Mouse (Mus musculus): ENCODE measurements around the gene Trim50. TPM values are rescaled to one million over a fixed set of nuclear protein-coding genes. Genes with fewer than 3 reads are reported as not detected.

Trim50 gene
- polyA plus RNA-seq, 1 experiment from 2014 or later: not detected

- no peak overlapping the region for H3K4me2 ChIP-seq (ENCODE audit: low read depth, low read length)
- H3K36me3 ChIP-seq (ENCODE audit: control insufficient read depth, insufficient read depth): no peaks in the 10 kb centered on the region
- H3K27me3 ChIP-seq (ENCODE audit: control insufficient read depth, insufficient read depth, low read depth, low read length): no peaks in the 10 kb centered on the region
- H3K9me3 ChIP-seq (replicated peaks; ENCODE audit: control insufficient read depth, low read length): no peaks in the 10 kb centered on the region
- WGBS (ENCODE audit: insufficient replicate concordance): 47% methylated on average over 3 of the region's 3 CpGs
- H3K4me3 ChIP-seq (ENCODE audit: low read depth, low read length): no peak overlapping the region
- ATAC-seq (ENCODE audit: low read depth): no peak
- no peak overlapping the region for H3K27ac ChIP-seq (ENCODE audit: low read length)
- no peak overlapping the region for H3K9ac ChIP-seq (ENCODE audit: low read depth, low read length)
- H3K4me1 ChIP-seq (ENCODE audit: control insufficient read depth, low read depth, low read length): no peaks in the 10 kb centered on the region
These were observed 15.5 kb upstream of the Trim50 start for GRCm38 (mm10) chr5:135337575-135337974.

GRCm38 (mm10) chr5:135345989-135346388, 7.1 kb upstream of the Trim50 start:
- H3K9me3 ChIP-seq (replicated peaks; ENCODE audit: control insufficient read depth, low read length): no peaks in the 10 kb centered on the region
- ATAC-seq (ENCODE audit: low read depth): no peak
- no peak overlapping the region for H3K4me3 ChIP-seq (ENCODE audit: low read depth, low read length)
- no peaks in the 10 kb centered on the region for H3K4me1 ChIP-seq (ENCODE audit: control insufficient read depth, low read depth, low read length)
- no peak overlapping the region for H3K27ac ChIP-seq (ENCODE audit: low read length)
- no peaks in the 10 kb centered on the region for H3K27me3 ChIP-seq (ENCODE audit: control insufficient read depth, insufficient read depth, low read depth, low read length)
- no peak overlapping the region for H3K4me2 ChIP-seq (ENCODE audit: low read depth, low read length)
- H3K36me3 ChIP-seq (ENCODE audit: control insufficient read depth, insufficient read depth): no peaks in the 10 kb centered on the region
- WGBS (ENCODE audit: insufficient replicate concordance): 28% methylated on average over 7 of the region's 7 CpGs
- H3K9ac ChIP-seq (ENCODE audit: low read depth, low read length): no peak overlapping the region

GRCm38 (mm10) chr5:135346430-135346829, 6.7 kb upstream of the Trim50 start:
- H3K27me3 ChIP-seq (ENCODE audit: control insufficient read depth, insufficient read depth, low read depth, low read length): no peaks in the 10 kb centered on the region
- H3K9me3 ChIP-seq (replicated peaks; ENCODE audit: control insufficient read depth, low read length): no peaks in the 10 kb centered on the region
- H3K4me1 ChIP-seq (ENCODE audit: control insufficient read depth, low read depth, low read length): no peaks in the 10 kb centered on the region
- H3K4me3 ChIP-seq (ENCODE audit: low read depth, low read length): no peak overlapping the region
- no peak for ATAC-seq (ENCODE audit: low read depth)
- no peak overlapping the region for H3K9ac ChIP-seq (ENCODE audit: low read depth, low read length)
- 7% methylated on average over 1 of the region's 1 CpGs for WGBS (ENCODE audit: insufficient replicate concordance)
- no peak overlapping the region for H3K4me2 ChIP-seq (ENCODE audit: low read depth, low read length)
- no peak overlapping the region for H3K27ac ChIP-seq (ENCODE audit: low read length)
- no peaks in the 10 kb centered on the region for H3K36me3 ChIP-seq (ENCODE audit: control insufficient read depth, insufficient read depth)

GRCm38 (mm10) chr5:135347511-135348011, 5.5 kb upstream of the Trim50 start:
- H3K4me2 ChIP-seq (ENCODE audit: low read depth, low read length): no peak overlapping the region
- no peaks in the 10 kb centered on the region for H3K27me3 ChIP-seq (ENCODE audit: control insufficient read depth, insufficient read depth, low read depth, low read length)
- no peaks in the 10 kb centered on the region for H3K4me1 ChIP-seq (ENCODE audit: control insufficient read depth, low read depth, low read length)
- no peak for ATAC-seq (ENCODE audit: low read depth)
- no peak overlapping the region for H3K9ac ChIP-seq (ENCODE audit: low read depth, low read length)
- no peak overlapping the region for H3K27ac ChIP-seq (ENCODE audit: low read length)
- H3K9me3 ChIP-seq (replicated peaks; ENCODE audit: control insufficient read depth, low read length): no peaks in the 10 kb centered on the region
- no peaks in the 10 kb centered on the region for H3K36me3 ChIP-seq (ENCODE audit: control insufficient read depth, insufficient read depth)
- WGBS (ENCODE audit: insufficient replicate concordance): 42% methylated on average over 4 of the region's 4 CpGs
- H3K4me3 ChIP-seq (ENCODE audit: low read depth, low read length): no peak overlapping the region

GRCm38 (mm10) chr5:135349862-135350261, 3.2 kb upstream of the Trim50 start, which contains the start of gene Fkbp6:
Gene Fkbp6 (minus strand): TSS chr5:135350044.
- Histone ChIP-seq H3K27ac (ENCODE audit: low read length) (no peak within 1 kb of the TSS), H3K4me3 (ENCODE audit: low read depth, low read length) (no peak within 1 kb of the TSS), H3K27me3 (ENCODE audit: control insufficient read depth, insufficient read depth, low read depth, low read length) (no peaks in the 10 kb centered on the region), H3K4me2 (ENCODE audit: low read depth, low read length) (no peak within 1 kb of the TSS), H3K4me1 (ENCODE audit: control insufficient read depth, low read depth, low read length) (no peaks in the 10 kb centered on the region), H3K9ac (ENCODE audit: low read depth, low read length) (no peak within 1 kb of the TSS), H3K9me3 (replicated peaks; ENCODE audit: control insufficient read depth, low read length) (no peaks in the 10 kb centered on the region), H3K36me3 (ENCODE audit: control insufficient read depth, insufficient read depth) (no peaks in the 10 kb centered on the region)
- 79% methylated on average over 35 of the region's 35 CpGs for WGBS (ENCODE audit: insufficient replicate concordance)
- no peak for ATAC-seq (ENCODE audit: low read depth)

- Histone ChIP-seq H3K9me3 (replicated peaks; ENCODE audit: control insufficient read depth, low read length) (no peaks in the 10 kb centered on the region), H3K27me3 (ENCODE audit: control insufficient read depth, insufficient read depth, low read depth, low read length) (no peaks in the 10 kb centered on the region), H3K36me3 (ENCODE audit: control insufficient read depth, insufficient read depth) (no peaks in the 10 kb centered on the region), H3K4me2 (ENCODE audit: low read depth, low read length) (no peak overlapping the region), H3K4me1 (ENCODE audit: control insufficient read depth, low read depth, low read length) (no peaks in the 10 kb centered on the region), H3K27ac (ENCODE audit: low read length) (no peak overlapping the region), H3K4me3 (ENCODE audit: low read depth, low read length) (no peak overlapping the region), H3K9ac (ENCODE audit: low read depth, low read length) (no peak overlapping the region)
- no peak for ATAC-seq (ENCODE audit: low read depth)
- 56% methylated on average over 13 of the region's 13 CpGs for WGBS (ENCODE audit: insufficient replicate concordance)
These were observed 1.5 kb upstream of the Trim50 start for GRCm38 (mm10) chr5:135351606-135352005.

- no peak overlapping the region for H3K27ac ChIP-seq (ENCODE audit: low read length)
- WGBS (ENCODE audit: insufficient replicate concordance): 19% methylated on average over 20 of the region's 20 CpGs
- no peaks in the 10 kb centered on the region for H3K9me3 ChIP-seq (replicated peaks; ENCODE audit: control insufficient read depth, low read length)
- H3K36me3 ChIP-seq (ENCODE audit: control insufficient read depth, insufficient read depth): no peaks in the 10 kb centered on the region
- H3K4me2 ChIP-seq (ENCODE audit: low read depth, low read length): no peak overlapping the region
- no peaks in the 10 kb centered on the region for H3K4me1 ChIP-seq (ENCODE audit: control insufficient read depth, low read depth, low read length)
- H3K9ac ChIP-seq (ENCODE audit: low read depth, low read length): no peak overlapping the region
- no peak for ATAC-seq (ENCODE audit: low read depth)
- H3K27me3 ChIP-seq (ENCODE audit: control insufficient read depth, insufficient read depth, low read depth, low read length): no peaks in the 10 kb centered on the region
- no peak overlapping the region for H3K4me3 ChIP-seq (ENCODE audit: low read depth, low read length)
These were observed 469 bp downstream of the Trim50 start for GRCm38 (mm10) chr5:135353564-135353963.

GRCm38 (mm10) chr5:135356090-135356489, 3.0 kb downstream of the Trim50 start:
- no peaks in the 10 kb centered on the region for H3K27me3 ChIP-seq (ENCODE audit: control insufficient read depth, insufficient read depth, low read depth, low read length)
- no peaks in the 10 kb centered on the region for H3K36me3 ChIP-seq (ENCODE audit: control insufficient read depth, insufficient read depth)
- H3K4me2 ChIP-seq (ENCODE audit: low read depth, low read length): no peak overlapping the region
- H3K9me3 ChIP-seq (replicated peaks; ENCODE audit: control insufficient read depth, low read length): no peaks in the 10 kb centered on the region
- no peak overlapping the region for H3K4me3 ChIP-seq (ENCODE audit: low read depth, low read length)
- no peak overlapping the region for H3K9ac ChIP-seq (ENCODE audit: low read depth, low read length)
- H3K4me1 ChIP-seq (ENCODE audit: control insufficient read depth, low read depth, low read length): no peaks in the 10 kb centered on the region
- no peak for ATAC-seq (ENCODE audit: low read depth)
- H3K27ac ChIP-seq (ENCODE audit: low read length): no peak overlapping the region
- WGBS (ENCODE audit: insufficient replicate concordance): 15% methylated on average over 1 of the region's 1 CpGs

GRCm38 (mm10) chr5:135357556-135357955, 4.5 kb downstream of the Trim50 start:
- Histone ChIP-seq H3K4me2 (ENCODE audit: low read depth, low read length) (no peak overlapping the region), H3K9me3 (replicated peaks; ENCODE audit: control insufficient read depth, low read length) (no peaks in the 10 kb centered on the region), H3K27ac (ENCODE audit: low read length) (no peak overlapping the region), H3K4me1 (ENCODE audit: control insufficient read depth, low read depth, low read length) (no peaks in the 10 kb centered on the region), H3K36me3 (ENCODE audit: control insufficient read depth, insufficient read depth) (no peaks in the 10 kb centered on the region), H3K9ac (ENCODE audit: low read depth, low read length) (no peak overlapping the region), H3K27me3 (ENCODE audit: control insufficient read depth, insufficient read depth, low read depth, low read length) (no peaks in the 10 kb centered on the region), H3K4me3 (ENCODE audit: low read depth, low read length) (no peak overlapping the region)
- WGBS (ENCODE audit: insufficient replicate concordance): 57% methylated on average over 2 of the region's 2 CpGs
- no peak for ATAC-seq (ENCODE audit: low read depth)
